Comparison of ENCODE assay signal across 9 mouse cellular contexts in the genomic region with DNA sequence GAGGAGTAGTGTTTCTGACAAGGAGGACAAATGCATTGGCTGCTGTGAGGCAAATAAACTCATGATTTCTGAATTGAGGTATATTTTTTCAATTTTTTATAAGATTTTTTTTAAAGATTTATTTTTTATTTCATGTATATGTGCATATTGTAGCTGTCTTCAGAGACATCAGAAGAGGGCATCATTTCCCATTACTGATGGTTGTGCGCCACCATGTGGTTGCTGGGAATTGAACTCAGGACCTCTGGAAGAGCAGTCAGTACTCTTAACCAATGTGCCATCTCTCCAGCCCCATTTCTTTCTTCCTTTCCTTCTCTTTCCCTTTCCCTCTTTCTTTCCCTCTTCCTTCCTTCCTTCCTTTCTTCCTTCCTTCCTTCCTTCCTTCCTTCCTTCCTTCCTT. TPM values are rescaled to one million over a fixed set of nuclear protein-coding genes. Genes with fewer than 3 reads are reported as not detected.
DNase-seq lines count a peak whose midpoint lies in the region; ATAC-seq and TF ChIP-seq lines count a peak whose summit lies in the region.
"Had no signal": no experiment of that assay in that cellular context is flagged by ENCODE, and none has a peak within 500 bp of the region (broad histone marks: within the 10 kb centered on the region; RNA-seq: fewer than 3 reads in every experiment).

No protein-coding gene starts in this region.

- no peak for TF ChIP-seq POLR2A in MEL (IDR thresholded peaks at IDR 0.05; ENCODE audit: control insufficient read depth in 1 of 2, insufficient read depth in 1 of 2, low read depth in 1 of 2, low read length in 2 of 2, poor library complexity in 1 of 2)

- H3K79me2 ChIP-seq in MEL (ENCODE audit: control insufficient read depth, insufficient read depth, low read length, poor library complexity), result no peaks in the 10 kb centered on the region

- ATAC-seq in hindbrain, embryonic 14.5 days (ENCODE audit: low FRiP score), result no peak
- ATAC-seq in hindbrain, embryonic 13.5 days (ENCODE audit: low FRiP score), result no peak

- no peak overlapping the region for H3K27ac ChIP-seq in hindbrain, embryonic 14.5 days
- H3K27ac ChIP-seq in hindbrain, embryonic 13.5 days, result no peak overlapping the region
- H3K27ac ChIP-seq in MEL (ENCODE audit: control insufficient read depth, low read depth, low read length), result no peak overlapping the region
- H3K27ac ChIP-seq in forebrain, embryonic 10.5 days, result no peak overlapping the region
- H3K27ac ChIP-seq: embryonic facial prominence, embryonic 13.5 days had no signal

- H3K4me3 ChIP-seq in hindbrain, embryonic 14.5 days (replicated peaks; ENCODE audit: low read length), result no peak overlapping the region
- H3K4me3 ChIP-seq in hindbrain, embryonic 13.5 days, result no peak overlapping the region
- no peak overlapping the region for H3K4me3 ChIP-seq in MEL (ENCODE audit: control insufficient read depth in 1 of 2, insufficient read depth in 1 of 2, low read depth in 2 of 2, low read length in 2 of 2)
- H3K4me3 ChIP-seq in forebrain, embryonic 10.5 days, result no peak overlapping the region
- H3K4me3 ChIP-seq: embryonic facial prominence, embryonic 13.5 days had no signal

- H3K9me3 ChIP-seq in hindbrain, embryonic 14.5 days (ENCODE audit: control insufficient read depth, low read length), result no peaks in the 10 kb centered on the region
- no peaks in the 10 kb centered on the region for H3K9me3 ChIP-seq in hindbrain, embryonic 13.5 days
- no peaks in the 10 kb centered on the region for H3K9me3 ChIP-seq in MEL (replicated peaks; ENCODE audit: insufficient read depth, low read length)
- H3K9me3 ChIP-seq in forebrain, embryonic 10.5 days, result no peaks in the 10 kb centered on the region
- H3K9me3 ChIP-seq: embryonic facial prominence, embryonic 13.5 days had no signal

- TF ChIP-seq EP300 in MEL (IDR thresholded peaks at IDR 0.05; ENCODE audit: low read depth in 1 of 2, low read length in 2 of 2), result no peak

- DNase-seq in hindbrain, embryonic 14.5 days (ENCODE audit: low spot score), result peak; percentile 26
- DNase-seq in 3T3-L1 (ENCODE audit: low read depth, low spot score) (peak; percentile 64), MEL (ENCODE audit: low read depth, low spot score) (peak; percentile 50)
- peak; percentile 29 for DNase-seq in cerebellum, adult 9-10 months
- peak; percentile 38 to 56 for DNase-seq in kidney, postnatal 25 days
- peak; percentile 27 to 64 for DNase-seq in spleen, postnatal 10 days (ENCODE audit: low spot score in 2 of 2)
- DNase-seq in forebrain, embryonic 10.5 days (ENCODE audit: extremely low spot score, low spot score), result no peak

- 23% methylated on average over 1 of the region's 1 CpGs for WGBS in hindbrain, embryonic 14.5 days
- WGBS in hindbrain, embryonic 13.5 days, result 10% methylated on average over 1 of the region's 1 CpGs
- WGBS in forebrain, embryonic 10.5 days, result 8% methylated on average over 1 of the region's 1 CpGs

- H3K9ac ChIP-seq in hindbrain, embryonic 14.5 days, result no peak overlapping the region
- no peak overlapping the region for H3K9ac ChIP-seq in hindbrain, embryonic 13.5 days
- no peak overlapping the region for H3K9ac ChIP-seq in MEL (ENCODE audit: control insufficient read depth, low read depth, low read length, poor library complexity, severe bottlenecking)
- H3K9ac ChIP-seq: embryonic facial prominence, embryonic 13.5 days had no signal

- no peak overlapping the region for H3K4me2 ChIP-seq in hindbrain, embryonic 14.5 days (replicated peaks)
- no peak overlapping the region for H3K4me2 ChIP-seq in hindbrain, embryonic 13.5 days
- H3K4me2 ChIP-seq: embryonic facial prominence, embryonic 13.5 days had no signal

- H3K27me3 ChIP-seq in hindbrain, embryonic 14.5 days (ENCODE audit: control insufficient read depth, insufficient read depth, low read length), result no peaks in the 10 kb centered on the region
- H3K27me3 ChIP-seq in hindbrain, embryonic 13.5 days, result no peaks in the 10 kb centered on the region
- no peaks in the 10 kb centered on the region for H3K27me3 ChIP-seq in MEL (ENCODE audit: control insufficient read depth in 1 of 2, insufficient read depth in 2 of 2, low read length in 2 of 2)
- no peaks in the 10 kb centered on the region for H3K27me3 ChIP-seq in forebrain, embryonic 10.5 days (ENCODE audit: poor library complexity, severe bottlenecking)
- H3K27me3 ChIP-seq: embryonic facial prominence, embryonic 13.5 days had no signal

- H3K36me3 ChIP-seq in hindbrain, embryonic 14.5 days (replicated peaks; ENCODE audit: control insufficient read depth, insufficient read depth), result no peaks in the 10 kb centered on the region
- no peaks in the 10 kb centered on the region for H3K36me3 ChIP-seq in hindbrain, embryonic 13.5 days
- no peaks in the 10 kb centered on the region for H3K36me3 ChIP-seq in MEL (ENCODE audit: control insufficient read depth in 1 of 2, insufficient read depth in 2 of 2, low read length in 2 of 2)
- no peaks in the 10 kb centered on the region for H3K36me3 ChIP-seq in forebrain, embryonic 10.5 days (replicated peaks)
- H3K36me3 ChIP-seq: embryonic facial prominence, embryonic 13.5 days had no signal

- no peaks in the 10 kb centered on the region for H3K4me1 ChIP-seq in hindbrain, embryonic 14.5 days (replicated peaks; ENCODE audit: control insufficient read depth, insufficient read depth, low read length)
- H3K4me1 ChIP-seq in hindbrain, embryonic 13.5 days (replicated peaks), result no peaks in the 10 kb centered on the region
- no peaks in the 10 kb centered on the region for H3K4me1 ChIP-seq in MEL (ENCODE audit: control insufficient read depth in 1 of 2, insufficient read depth in 2 of 2, low read length in 2 of 2)
- no peaks in the 10 kb centered on the region for H3K4me1 ChIP-seq in forebrain, embryonic 10.5 days
- H3K4me1 ChIP-seq: embryonic facial prominence, embryonic 13.5 days had no signal

- peak; percentile 40 to 72 (median 56) for TF ChIP-seq CTCF in MEL (IDR thresholded peaks at IDR 0.05 in 2 of 3, conservative IDR thresholded peaks at IDR 0.05 in 1 of 3; ENCODE audit: control insufficient read depth in 1 of 3, insufficient read depth in 1 of 3, low read depth in 2 of 3, low read length in 3 of 3, poor library complexity in 1 of 3, severe bottlenecking in 1 of 3)

- TF ChIP-seq RAD21 in MEL (IDR thresholded peaks at IDR 0.05; ENCODE audit: low read depth, low read length), result peak; percentile 72

TF ChIP-seq in MEL, 35 proteins besides CTCF, POLR2A, EP300 and RAD21:
- TF ChIP-seq TAL1 (IDR thresholded peaks at IDR 0.05; ENCODE audit: low read length) (no peak), KAT2A (conservative IDR thresholded peaks at IDR 0.05; ENCODE audit: low read depth, low read length) (no peak), POLR2AphosphoS2 (IDR thresholded peaks at IDR 0.05; ENCODE audit: low read length) (no peak), TBP (IDR thresholded peaks at IDR 0.05; ENCODE audit: low read depth, low read length) (0 out of 2 replicates have a peak, but pooled peaks have one; percentile 28), ZC3H11A (IDR thresholded peaks at IDR 0.05; ENCODE audit: low read depth, low read length) (peak; percentile 56), SMC3 (IDR thresholded peaks at IDR 0.05; ENCODE audit: low read depth, low read length) (peak; percentile 67)
TF ChIP-seq in MEL: peak in this region for 3.

RNA-seq across cellular contexts. Expression of a gene that starts 31.0 kb away (rescaled TPM):
- 1.9 and 2.4 TPM in 2 replicates for polyA plus RNA-seq in hindbrain, embryonic 14.5 days (2014; fragmentation: Nextera tagmentation; extraction: Ambion mirVana)
- 3.2 and 3.3 TPM in 2 replicates for polyA plus RNA-seq in hindbrain, embryonic 13.5 days (2015; fragmentation: Nextera tagmentation; extraction: Ambion mirVana)
- total RNA-seq in MEL (2012; rRNA removed), result 2.3 and 3.6 TPM in 2 replicates
- polyA plus RNA-seq in MEL (2012; ENCODE audit: insufficient read depth in 1 of 2, insufficient read length in 2 of 2, low read depth in 1 of 2, low replicate concordance in 2 of 2, missing spikeins in 1 of 2), result 1 to 10 TPM in 1 of 2 experiments, not detected in 1; 3.0 TPM
- polyA plus RNA-seq in forebrain, embryonic 10.5 days (2016; fragmentation: Nextera tagmentation; extraction: Ambion mirVana), result 14.3 and 15.8 TPM in 2 replicates

RNA-seq across cellular contexts. Expression of a gene that starts 31.3 kb away (rescaled TPM):
- polyA plus RNA-seq in hindbrain, embryonic 14.5 days (2014; fragmentation: Nextera tagmentation; extraction: Ambion mirVana), result 24.8 and 25.4 TPM in 2 replicates
- 24.7 and 26.7 TPM in 2 replicates for polyA plus RNA-seq in hindbrain, embryonic 13.5 days (2015; fragmentation: Nextera tagmentation; extraction: Ambion mirVana)
- total RNA-seq in MEL (2012; rRNA removed), result 55.5 and 63.1 TPM in 2 replicates
- polyA plus RNA-seq in MEL (2012; ENCODE audit: insufficient read depth in 1 of 2, insufficient read length in 2 of 2, low read depth in 1 of 2, low replicate concordance in 2 of 2, missing spikeins in 1 of 2), result 100 to 1,000 TPM in 1 of 2 experiments, 10 to 100 TPM in 1; 40.5 to 181 TPM
- 30.6 and 38.4 TPM in 2 replicates for polyA plus RNA-seq in forebrain, embryonic 10.5 days (2016; fragmentation: Nextera tagmentation; extraction: Ambion mirVana)
